Mouse (Mus musculus): ENCODE results near the gene Tango2. TPM values are rescaled to one million over a fixed set of nuclear protein-coding genes. Genes with fewer than 3 reads are reported as not detected.

Tango2 gene
- total and polyA plus RNA-seq, 3 experiments: 3.8 to 10.8 (median 9.6) TPM

GRCm38 (mm10) chr16:18388583-18389435 lies 40.9 kb upstream of the Tango2 start:
- H3K27me3 ChIP-seq (replicated peaks): peaks cover 19% of the 10 kb centered on the region
- DNase-seq (ENCODE audit: extremely low read depth): no peak
- peaks cover 9 to 21% of the 10 kb centered on the region in 2 experiments for H3K4me1 ChIP-seq (ENCODE audit: control insufficient read depth in 1 of 2, insufficient read depth in 2 of 2)
- no peak overlapping the region for H3K9ac ChIP-seq (ENCODE audit: insufficient read depth, low read depth)
- no peaks in the 10 kb centered on the region for H3K36me3 ChIP-seq (replicated peaks in 1 of 2; ENCODE audit: control insufficient read depth in 1 of 2, insufficient read depth in 1 of 2, low read length in 1 of 2)
- H3K4me2 ChIP-seq (ENCODE audit: insufficient read depth, low read depth, poor library complexity, severe bottlenecking): no peak overlapping the region
- H3K4me3 ChIP-seq (replicated peaks in 1 of 3; ENCODE audit: low read depth in 2 of 3, low read length in 2 of 3, poor library complexity in 1 of 3): no peak overlapping the region
- dilution Hi-C loops (cut with MboI; ENCODE audit: extremely low pct_ligation_motif_present, extremely low pct_unique_long_range_greater_than_20kb, low sequenced_read_pairs) (no loop called here), in situ Hi-C loops (cut with MboI; ENCODE audit: low pct_ligation_motif_present, low pct_unique_long_range_greater_than_20kb, low sequenced_read_pairs) (loop anchor here (5.0 kb wide), 1 partner anchor 37 kb away; no protein-coding TSS in a partner anchor)
- TF ChIP-seq ZNF384 (IDR thresholded peaks at IDR 0.05; ENCODE audit: low read depth, low read length): no peak
- TF ChIP-seq TCF12 (IDR thresholded peaks at IDR 0.05; ENCODE audit: low read depth, low read length): no peak
- TF ChIP-seq E2F4 (IDR thresholded peaks at IDR 0.05; ENCODE audit: insufficient replicate concordance, low read depth, low read length): no peak
- TF ChIP-seq RAD21 (IDR thresholded peaks at IDR 0.05; ENCODE audit: low read depth, low read length): no peak
- no peak for TF ChIP-seq MYC (IDR thresholded peaks at IDR 0.05; ENCODE audit: low read depth, low read length)
- no peak for TF ChIP-seq USF2 (conservative IDR thresholded peaks at IDR 0.05; ENCODE audit: low read depth, low read length)
- TF ChIP-seq ZMIZ1 (IDR thresholded peaks at IDR 0.05; ENCODE audit: low read depth, low read length): no peak
- no peak for TF ChIP-seq BHLHE40 (IDR thresholded peaks at IDR 0.05; ENCODE audit: low read depth, low read length)
- H3K9me3 ChIP-seq (replicated peaks; ENCODE audit: low read length): no peaks in the 10 kb centered on the region
- H3K27ac ChIP-seq (ENCODE audit: insufficient read depth, low read depth): no peak overlapping the region
- H3K79me2 ChIP-seq (replicated peaks; ENCODE audit: control insufficient read depth, extremely low read depth, insufficient read depth, poor library complexity, severe bottlenecking): no peaks in the 10 kb centered on the region

DNA sequence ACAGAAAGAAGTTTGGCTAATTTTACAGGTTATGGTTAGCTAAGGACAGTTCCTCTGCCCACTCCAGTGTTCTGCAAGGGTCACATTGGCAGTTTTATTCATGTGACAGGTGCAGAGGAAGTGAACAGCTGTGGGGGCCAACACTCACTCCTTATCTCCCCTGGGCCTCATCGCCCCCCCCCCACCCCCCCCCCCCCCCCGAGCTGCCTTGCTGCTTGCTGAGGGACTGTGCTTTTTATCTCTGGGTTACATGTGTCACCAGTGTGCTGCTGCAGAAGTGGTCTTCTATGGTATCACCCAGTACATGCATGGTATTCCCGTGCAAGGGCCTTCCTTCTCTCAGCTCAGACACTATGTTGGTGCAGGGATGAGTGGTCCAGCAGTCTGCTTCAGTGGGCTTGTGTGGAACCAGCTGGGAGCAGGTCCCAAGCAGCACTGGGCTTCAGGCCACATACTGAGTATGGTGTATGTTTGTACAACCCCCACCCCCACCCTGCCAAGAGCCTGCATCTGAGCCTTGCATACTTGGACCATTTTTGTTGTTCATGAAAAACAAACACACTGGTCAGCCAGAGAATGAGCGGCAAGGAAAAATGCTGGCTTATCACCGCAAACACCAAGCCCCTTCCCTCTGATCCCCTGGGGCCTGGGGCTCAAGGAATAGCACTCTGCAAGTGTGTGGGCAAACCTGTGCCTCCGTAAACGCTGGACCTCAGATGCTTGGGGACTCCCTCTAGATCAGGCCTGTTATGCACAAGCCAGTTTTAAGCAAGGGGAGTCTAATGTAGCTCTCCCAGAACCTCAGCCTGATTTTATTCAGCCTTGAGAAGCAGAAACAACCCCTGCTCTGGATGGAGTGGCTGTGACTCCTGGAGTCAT lies 40.0 kb upstream of the Tango2 start:
- DNase-seq (ENCODE audit: extremely low read depth): no peak
- dilution Hi-C loops (cut with MboI; ENCODE audit: extremely low pct_ligation_motif_present, extremely low pct_unique_long_range_greater_than_20kb, low sequenced_read_pairs) (no loop called here), in situ Hi-C loops (cut with MboI; ENCODE audit: low pct_ligation_motif_present, low pct_unique_long_range_greater_than_20kb, low sequenced_read_pairs) (loop anchor here (5.0 kb wide), 1 partner anchor 36 kb away; no protein-coding TSS in a partner anchor)
- Histone ChIP-seq H3K27me3 (replicated peaks) (peaks cover 16% of the 10 kb centered on the region), H3K36me3 (replicated peaks in 1 of 2; ENCODE audit: control insufficient read depth in 1 of 2, insufficient read depth in 1 of 2, low read length in 1 of 2) (no peaks in the 10 kb centered on the region), H3K4me2 (ENCODE audit: insufficient read depth, low read depth, poor library complexity, severe bottlenecking) (no peak overlapping the region), H3K79me2 (replicated peaks; ENCODE audit: control insufficient read depth, extremely low read depth, insufficient read depth, poor library complexity, severe bottlenecking) (no peaks in the 10 kb centered on the region), H3K9me3 (replicated peaks; ENCODE audit: low read length) (no peaks in the 10 kb centered on the region), H3K27ac (ENCODE audit: insufficient read depth, low read depth) (no peak overlapping the region), H3K9ac (ENCODE audit: insufficient read depth, low read depth) (no peak overlapping the region), H3K4me1 (ENCODE audit: control insufficient read depth in 1 of 2, insufficient read depth in 2 of 2) (peaks cover 2 to 12% of the 10 kb centered on the region in 2 experiments; a peak in 2 of 4 replicates), H3K4me3 (replicated peaks in 1 of 3; ENCODE audit: low read depth in 2 of 3, low read length in 2 of 3, poor library complexity in 1 of 3) (no peak overlapping the region)
- TF ChIP-seq NELFE (IDR thresholded peaks at IDR 0.05; ENCODE audit: low read depth, low read length) (no peak), CHD1 (IDR thresholded peaks at IDR 0.05; ENCODE audit: low read depth, low read length) (no peak), IRF4 (IDR thresholded peaks at IDR 0.05; ENCODE audit: low read depth, low read length) (no peak), GABPA (IDR thresholded peaks at IDR 0.05; ENCODE audit: insufficient replicate concordance, low read depth, low read length) (no peak), ZC3H11A (IDR thresholded peaks at IDR 0.05; ENCODE audit: low read depth, low read length) (no peak), UBTF (IDR thresholded peaks at IDR 0.05; ENCODE audit: low read depth, low read length) (no peak), MAFK (IDR thresholded peaks at IDR 0.05; ENCODE audit: insufficient replicate concordance, low read length) (no peak), NRF1 (IDR thresholded peaks at IDR 0.05; ENCODE audit: low read depth, low read length) (no peak), TCF12 (IDR thresholded peaks at IDR 0.05; ENCODE audit: low read depth, low read length) (no peak), E2F4 (IDR thresholded peaks at IDR 0.05; ENCODE audit: insufficient replicate concordance, low read depth, low read length) (no peak), HCFC1 (IDR thresholded peaks at IDR 0.05; ENCODE audit: low read depth, low read length) (no peak), POLR2AphosphoS2 (IDR thresholded peaks at IDR 0.05; ENCODE audit: low read depth, low read length) (no peak), ELF1 (IDR thresholded peaks at IDR 0.05; ENCODE audit: low read depth, low read length) (no peak)
